Mouse (Mus musculus): ENCODE results near the gene Kcnj1.

Gene Kcnj1

GRCm38 (mm10) chr9:32372202-32372601 is at the start of gene Kcnj1:
Kcnj1 (plus strand) TSS chr9:32372493.
- no peak for DNase-seq (ENCODE audit: low spot score)

GRCm38 (mm10) chr9:32323610-32324009 is 48.7 kb upstream of the Kcnj1 start:
- DNase-seq (ENCODE audit: low spot score), result no peak

DNA sequence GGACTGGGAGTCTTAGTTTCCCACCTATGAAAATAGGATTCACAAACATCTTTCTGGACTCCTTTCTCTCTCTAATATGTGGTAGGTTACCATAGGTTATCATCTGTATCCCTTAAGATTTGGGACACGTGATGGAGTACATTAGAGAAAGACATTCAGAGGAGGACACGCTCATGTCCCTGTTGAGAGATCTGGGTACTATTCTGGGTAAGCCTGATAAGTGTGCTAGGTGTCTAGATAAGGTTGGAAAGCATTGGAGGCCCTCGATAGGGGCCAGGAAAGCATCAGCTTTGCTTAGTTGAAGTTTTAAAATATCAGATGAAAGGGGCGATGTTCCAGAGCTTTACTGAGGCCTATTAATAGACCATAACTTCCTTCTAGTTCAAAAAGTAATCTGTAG is 43.5 kb upstream of the Kcnj1 start:
- no peak for DNase-seq (ENCODE audit: low spot score)

GRCm38 (mm10) chr9:32331162-32331561 is 41.1 kb upstream of the Kcnj1 start:
- no peak for DNase-seq (ENCODE audit: low spot score)

DNA sequence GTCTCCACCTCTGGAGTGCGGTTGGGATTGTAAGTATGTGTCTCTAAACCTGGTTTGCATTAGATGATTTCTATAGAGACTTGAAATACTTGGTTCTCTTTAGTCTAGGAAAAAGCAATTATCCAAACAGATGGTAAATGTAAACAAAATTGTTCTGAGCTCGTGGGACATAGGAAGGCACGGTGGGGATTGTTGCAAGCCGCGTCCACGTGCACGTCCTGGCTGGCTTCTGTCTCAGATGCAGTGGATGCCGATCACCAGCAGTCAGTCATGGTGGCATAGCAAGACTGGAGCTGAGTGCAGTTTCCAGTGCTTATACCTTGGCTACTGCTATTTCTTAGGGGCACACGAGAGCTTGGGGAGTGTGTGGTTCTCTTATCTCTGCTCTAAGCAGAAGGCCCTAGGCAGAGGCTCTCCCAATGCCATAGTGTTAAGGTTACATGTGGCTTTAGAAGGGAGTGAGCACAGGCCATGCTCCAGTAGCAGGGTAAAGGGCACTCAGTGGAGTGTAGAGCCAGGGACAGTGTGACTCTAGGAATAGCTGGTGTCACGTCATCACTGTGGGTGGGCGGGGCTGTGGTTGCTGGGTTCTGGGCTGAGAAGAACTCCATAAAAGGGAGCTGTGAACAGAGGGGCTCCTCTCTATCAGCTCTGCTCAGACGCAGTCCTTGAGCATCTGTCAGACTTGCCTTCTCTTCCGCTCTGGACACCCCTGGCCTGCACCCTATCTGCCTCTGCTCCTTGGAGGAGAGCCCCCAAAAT is 36.7 kb upstream of the Kcnj1 start:
- DNase-seq (ENCODE audit: low spot score), result no peak

DNA sequence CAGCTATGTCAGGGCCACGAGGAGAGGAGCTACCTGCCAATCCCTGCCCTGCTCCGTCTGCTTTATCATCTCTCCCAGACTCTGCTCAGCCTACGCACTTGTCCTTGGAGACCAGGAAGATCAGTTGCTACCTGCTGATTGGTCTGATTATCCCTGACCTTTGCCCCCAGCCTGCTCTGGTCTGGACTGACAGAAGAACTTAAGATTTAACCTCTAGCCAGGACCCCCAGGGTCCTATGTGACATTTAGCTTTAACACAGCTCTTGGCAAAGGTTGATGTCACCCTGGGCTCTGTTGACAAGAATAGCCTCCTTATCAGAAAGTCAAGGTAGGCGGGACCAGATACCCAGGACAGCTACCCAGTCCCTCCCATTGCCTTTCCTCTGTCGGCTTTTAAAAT is 31.5 kb upstream of the Kcnj1 start:
- DNase-seq (ENCODE audit: low spot score), result no peak

DNA sequence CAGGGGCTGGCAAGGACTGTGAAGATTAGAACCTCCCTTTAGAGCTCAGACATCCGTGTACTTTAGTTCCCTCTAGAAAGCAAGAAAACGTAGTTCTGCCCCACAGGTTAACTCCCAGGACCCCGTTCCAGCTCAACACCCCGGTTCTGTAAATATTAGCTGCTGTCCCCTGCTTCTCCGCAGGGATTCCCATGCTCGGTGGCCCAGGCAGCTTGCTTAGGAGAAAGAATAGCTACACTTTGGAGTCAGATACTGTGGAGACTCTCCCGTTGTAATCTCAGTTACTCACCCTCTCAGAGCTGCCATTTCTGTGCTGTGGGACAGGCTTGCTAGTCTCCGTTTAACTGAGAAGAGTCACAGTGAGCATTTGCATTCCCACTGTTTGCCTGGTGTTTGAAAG is 29.4 kb upstream of the Kcnj1 start:
- DNase-seq (ENCODE audit: low spot score), result no peak

GRCm38 (mm10) chr9:32344051-32344450 is 28.2 kb upstream of the Kcnj1 start, which contains the start of gene Kcnj5:
Kcnj5 (minus strand) TSS chr9:32344350.
- DNase-seq (ENCODE audit: low spot score), result no peak

DNA sequence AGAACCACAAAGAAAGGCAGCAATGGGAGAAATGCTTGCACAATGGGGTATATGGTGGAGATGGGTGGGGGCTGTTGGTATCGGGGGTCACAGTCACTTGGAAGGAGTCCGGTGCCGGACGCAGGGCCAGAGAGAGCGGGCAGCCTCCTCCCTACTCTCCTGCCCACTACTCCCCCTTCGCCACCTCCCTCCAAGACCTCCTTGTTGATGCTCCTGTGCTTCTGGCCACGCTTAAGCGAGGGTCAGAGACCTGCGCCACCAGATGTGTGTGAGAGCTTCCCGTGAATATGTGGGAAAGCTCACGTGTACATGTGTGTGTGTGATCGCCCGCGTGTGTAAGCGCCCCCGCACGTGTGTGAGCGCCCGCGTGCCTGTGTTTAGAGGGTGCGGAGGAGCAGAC is 27.8 kb upstream of the Kcnj1 start:
- DNase-seq (ENCODE audit: low spot score), result no peak

DNA sequence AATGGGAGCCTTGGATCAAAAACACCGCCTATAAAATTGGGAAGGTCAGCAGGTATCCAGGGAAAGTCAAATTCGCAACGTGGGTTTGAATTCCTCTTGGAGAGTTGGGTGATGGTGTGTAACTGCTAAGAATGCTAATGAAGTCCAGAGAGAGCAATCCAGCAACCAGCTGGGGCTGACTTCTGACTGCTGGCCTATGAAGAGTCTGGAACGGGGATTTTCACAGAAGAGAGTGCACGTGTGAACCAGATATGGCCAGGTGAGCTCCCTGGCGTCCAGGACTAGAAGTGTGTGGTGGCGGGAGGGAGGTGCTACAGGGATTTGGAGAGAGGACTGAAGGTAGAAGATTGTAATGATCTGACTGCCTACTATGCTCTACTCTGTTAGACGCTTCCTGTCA is 24.2 kb upstream of the Kcnj1 start:
- DNase-seq (ENCODE audit: low spot score), result no peak

GRCm38 (mm10) chr9:32349344-32349743 is 22.9 kb upstream of the Kcnj1 start:
- DNase-seq (ENCODE audit: low spot score), result no peak

DNA sequence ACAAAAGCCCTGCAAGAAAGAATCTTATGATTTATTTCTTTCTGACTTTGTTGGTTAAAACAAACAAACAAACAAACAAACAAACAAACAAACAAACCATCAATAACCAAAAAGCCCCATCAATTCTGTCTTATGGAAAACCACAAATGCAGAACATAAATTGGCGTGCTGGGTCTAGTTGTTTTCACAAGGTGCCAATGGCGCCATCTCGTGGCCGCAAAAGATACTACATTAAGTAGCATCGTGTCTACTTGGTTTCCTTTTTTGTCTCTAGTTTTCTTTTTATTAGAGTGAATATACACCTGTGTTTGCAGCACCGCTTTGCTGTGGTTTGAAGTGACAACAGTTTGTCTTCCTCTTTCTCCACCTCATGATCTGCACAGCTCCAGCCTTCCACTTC is 22.0 kb upstream of the Kcnj1 start:
- DNase-seq (ENCODE audit: low spot score), result peak; percentile 45

DNA sequence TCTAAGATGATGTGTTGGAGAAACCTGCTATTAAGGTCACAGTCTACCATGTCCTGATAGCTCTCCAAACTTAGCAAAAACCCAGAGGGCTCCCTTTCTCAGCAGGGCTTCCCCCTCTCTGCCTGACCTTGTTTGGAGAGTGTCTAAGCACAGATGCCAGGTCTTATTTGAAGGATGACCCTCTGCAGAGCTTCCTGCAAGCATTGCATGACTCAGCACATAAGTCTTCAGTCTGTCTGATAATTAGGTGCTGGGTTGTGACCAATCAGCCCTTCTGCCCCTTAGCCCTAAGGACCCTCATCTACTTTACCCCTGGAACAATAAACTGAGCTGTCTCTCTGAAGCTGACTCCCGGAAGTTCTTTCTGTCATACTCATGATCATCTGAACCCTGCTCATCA is 11.5 kb upstream of the Kcnj1 start:
- no peak for DNase-seq (ENCODE audit: low spot score)

DNA sequence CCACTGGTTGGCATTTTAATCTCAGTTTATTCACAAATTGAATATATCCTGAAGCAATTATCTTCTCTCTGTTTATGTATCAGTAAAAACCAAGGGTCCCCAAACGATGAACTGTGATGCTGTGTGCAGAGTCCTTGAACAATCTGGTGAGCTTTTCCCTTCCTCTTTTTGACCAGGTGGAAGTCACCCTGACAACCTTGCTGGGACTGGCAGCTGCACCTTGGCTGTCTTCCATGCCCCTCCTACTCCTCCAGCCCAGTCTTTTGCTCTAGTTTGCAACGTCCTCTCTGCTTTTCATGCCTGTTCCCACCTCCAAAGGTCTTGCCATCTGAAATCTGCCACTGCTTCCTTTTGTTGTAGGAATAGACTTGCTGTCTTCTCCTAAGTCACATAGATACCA is 3.5 kb upstream of the Kcnj1 start:
- DNase-seq (ENCODE audit: low spot score), result no peak

DNA sequence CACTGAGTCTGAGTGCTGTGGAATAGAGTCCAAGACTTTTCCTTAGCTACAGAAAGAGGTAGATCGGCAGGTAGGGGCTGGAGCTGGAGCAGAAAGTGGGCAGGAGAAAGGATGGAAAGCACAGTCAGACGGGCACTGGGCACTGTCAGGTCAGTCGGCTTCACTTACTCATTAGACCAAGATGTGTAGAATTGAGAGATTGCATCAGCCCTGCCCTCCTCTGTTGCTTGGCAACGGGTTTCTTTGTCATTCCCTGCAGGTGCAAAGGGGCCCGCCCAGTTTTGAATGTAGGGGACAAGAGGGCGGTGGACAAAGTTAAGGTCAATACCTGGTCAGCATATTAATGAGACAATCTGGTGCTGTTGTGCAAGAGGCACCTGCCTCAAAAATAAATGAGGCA is 2.9 kb upstream of the Kcnj1 start:
- no peak for DNase-seq (ENCODE audit: low spot score)

DNA sequence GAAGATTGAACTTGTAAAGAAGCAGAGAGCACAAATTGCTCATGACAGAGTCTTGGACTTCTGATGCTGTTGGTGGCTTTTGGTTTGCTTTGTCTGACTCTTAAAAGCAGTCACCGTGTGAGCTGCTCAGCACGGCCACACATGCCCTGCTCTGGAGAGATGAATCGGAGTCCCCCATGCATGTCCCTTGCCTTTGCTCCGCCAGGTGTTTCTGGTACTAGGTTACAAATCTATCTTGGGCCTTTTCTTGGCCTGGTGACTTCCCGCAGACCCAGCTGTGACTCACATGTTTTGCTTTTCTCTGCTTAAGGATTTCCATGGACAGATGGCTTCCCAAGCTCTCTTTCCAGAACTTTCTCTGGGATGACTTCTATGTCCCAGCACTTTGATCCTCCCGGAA is 1.4 kb downstream of the Kcnj1 start:
- no peak for DNase-seq (ENCODE audit: low spot score)

GRCm38 (mm10) chr9:32376031-32376430 is 3.7 kb downstream of the Kcnj1 start:
- no peak for DNase-seq (ENCODE audit: low spot score)

DNA sequence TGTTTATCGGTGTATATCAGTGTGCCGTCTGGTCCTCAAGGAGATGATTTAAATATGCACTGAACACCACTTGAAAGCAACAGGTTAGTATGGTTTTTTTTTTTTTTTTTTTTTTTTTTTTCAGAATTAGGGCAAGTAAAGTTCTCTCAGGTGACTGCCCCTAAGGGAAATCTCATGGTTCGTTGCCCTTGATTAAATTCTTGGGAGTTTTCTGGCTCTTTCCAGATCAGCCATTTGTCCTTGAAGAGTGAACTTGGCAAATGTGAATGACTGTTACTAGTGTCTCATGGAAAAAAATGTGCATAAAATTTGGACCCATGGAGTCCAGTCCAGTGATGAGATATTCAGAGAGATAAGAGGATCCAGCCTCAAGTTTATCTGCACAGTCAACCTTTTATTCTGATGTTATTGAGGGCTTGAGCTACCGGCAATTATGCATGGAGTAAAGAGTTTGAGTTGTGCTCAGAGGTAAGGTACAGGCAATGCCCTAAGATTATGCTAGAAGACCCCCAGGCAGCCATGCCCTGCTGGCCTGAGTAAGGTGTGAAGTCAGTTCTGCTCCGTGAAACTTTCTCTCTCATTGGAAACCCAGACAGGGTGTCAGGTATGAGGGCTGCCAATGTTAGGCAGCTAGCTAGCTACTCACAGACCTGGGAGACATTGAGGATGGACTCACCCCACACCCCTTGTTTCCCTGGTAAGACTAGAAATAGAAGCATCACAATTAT is 4.7 kb downstream of the Kcnj1 start:
- no peak for DNase-seq (ENCODE audit: low spot score)

DNA sequence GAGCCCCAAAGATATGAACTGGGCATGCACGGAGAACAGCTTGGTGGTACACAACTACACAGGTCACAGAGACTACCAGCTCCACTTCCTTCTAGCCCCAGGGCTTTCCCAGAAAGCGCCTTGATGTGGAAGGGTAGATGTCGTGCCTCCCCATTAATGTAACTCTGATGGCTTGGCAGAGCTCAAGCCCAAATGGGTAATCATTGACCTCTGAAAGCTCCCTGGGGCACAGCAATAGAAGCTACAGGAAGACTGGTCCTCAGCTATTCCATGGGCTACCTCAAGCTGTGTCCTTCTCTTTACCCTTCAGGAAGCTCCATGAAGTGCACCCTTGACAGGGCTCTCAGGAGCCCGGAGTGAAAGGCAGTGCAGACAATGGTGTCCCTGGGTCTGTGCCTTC is 12.6 kb downstream of the Kcnj1 start:
- no peak for DNase-seq (ENCODE audit: low spot score)

DNA sequence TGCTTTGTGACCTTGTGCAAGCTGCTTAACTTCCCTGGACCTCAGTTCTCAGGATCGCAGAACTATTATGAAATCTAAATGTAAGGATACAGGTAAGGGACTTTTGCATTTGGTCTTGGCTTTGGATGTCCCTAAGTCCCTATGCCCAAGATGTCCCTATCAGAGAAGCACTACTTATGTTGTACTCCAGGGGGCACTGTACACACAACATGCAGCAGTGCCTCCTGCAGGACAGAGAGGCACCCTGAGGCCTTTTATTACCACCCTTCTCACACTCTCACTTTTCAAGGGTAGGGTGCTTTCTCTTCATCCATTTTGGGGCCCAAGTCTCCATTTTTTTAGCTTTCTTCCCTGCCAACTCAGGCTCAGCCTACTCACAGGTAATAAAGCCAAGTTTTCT is 15.8 kb downstream of the Kcnj1 start:
- DNase-seq (ENCODE audit: low spot score), result no peak

GRCm38 (mm10) chr9:32391092-32391491 is 18.8 kb downstream of the Kcnj1 start:
- no peak for DNase-seq (ENCODE audit: low spot score)

DNA sequence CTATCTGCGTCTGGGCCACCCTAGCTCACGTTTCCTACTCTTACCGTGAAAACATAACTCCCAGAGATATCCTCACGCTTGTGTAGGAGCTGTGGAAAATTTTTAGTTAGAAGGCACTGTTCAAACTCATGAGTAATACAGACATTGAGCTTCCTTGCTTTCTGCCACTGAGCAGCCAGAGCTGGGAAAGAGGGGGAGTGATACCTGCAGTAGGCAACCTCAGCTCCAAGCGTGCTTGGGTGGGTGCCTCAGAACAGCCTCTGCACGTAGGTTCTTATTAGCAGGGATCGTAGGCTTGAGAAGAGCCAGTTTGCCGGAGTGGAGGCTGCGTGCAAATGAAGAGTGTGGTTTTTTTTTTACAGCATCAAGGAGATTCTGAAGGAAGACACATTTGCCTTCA is 19.4 kb downstream of the Kcnj1 start:
- no peak for DNase-seq (ENCODE audit: low spot score)

DNA sequence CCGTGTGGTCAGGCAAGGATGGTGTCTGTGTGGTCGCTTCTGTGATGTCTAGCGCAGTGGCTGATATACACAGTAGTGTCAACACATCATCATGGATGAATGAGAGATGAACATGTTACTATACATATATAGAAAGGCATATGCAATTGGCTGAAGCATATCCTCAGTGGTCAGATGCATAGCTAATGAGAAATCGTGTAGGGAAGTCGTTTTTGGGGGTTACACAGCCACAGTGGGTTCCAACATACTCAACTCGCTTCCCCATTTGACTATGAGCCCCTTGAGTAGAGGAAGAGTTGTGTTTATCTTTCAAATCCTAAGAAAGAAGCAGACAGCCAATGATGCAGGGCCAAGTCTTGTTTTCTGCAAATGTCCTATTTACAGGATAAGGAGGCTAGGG is 20.4 kb downstream of the Kcnj1 start:
- no peak for DNase-seq (ENCODE audit: low spot score)

DNA sequence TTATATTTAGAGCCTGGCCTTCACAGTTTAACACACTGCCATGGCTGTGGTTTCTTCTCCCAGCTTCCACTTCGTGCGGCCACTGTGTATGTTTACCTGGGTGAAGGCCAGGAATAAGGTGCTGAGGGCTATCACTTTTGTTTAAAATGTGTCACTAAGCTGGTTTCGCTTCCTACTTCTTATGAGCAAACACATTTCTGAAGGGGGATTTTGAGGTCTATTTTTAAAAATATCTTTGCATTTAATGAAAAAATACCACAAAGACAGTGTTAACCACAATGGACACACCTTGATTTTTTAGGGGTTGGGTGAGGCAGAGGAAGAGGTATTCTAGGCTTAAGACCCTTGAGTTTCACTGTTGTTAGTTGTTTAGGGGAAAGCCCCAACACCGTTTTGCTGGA is 22.5 kb downstream of the Kcnj1 start:
- no peak for DNase-seq (ENCODE audit: low spot score)

Measured in ovary, postnatal 36 days (tissue).